Mouse (Mus musculus) hematopoietic multipotent progenitor cell, adult 10-12 weeks (in vitro differentiated cells): Measurements from ENCODE around the gene Mast1. TPM values are rescaled to one million over a fixed set of nuclear protein-coding genes. Genes with fewer than 3 reads are reported as not detected.

ENCODE experiments used
- polyA plus RNA-seq: library from polyadenylated mRNA; stranded (reverse); fragments of >175 nt; gene quantifications from 2 replicates; pipeline ENCODE4 v1.2.3, GENCODE M21; 2012; ENCODE audit warnings: low replicate concordance

The Mast1 gene
- polyA plus RNA-seq = 1.4 and 2.3 TPM in 2 replicates

DNA sequence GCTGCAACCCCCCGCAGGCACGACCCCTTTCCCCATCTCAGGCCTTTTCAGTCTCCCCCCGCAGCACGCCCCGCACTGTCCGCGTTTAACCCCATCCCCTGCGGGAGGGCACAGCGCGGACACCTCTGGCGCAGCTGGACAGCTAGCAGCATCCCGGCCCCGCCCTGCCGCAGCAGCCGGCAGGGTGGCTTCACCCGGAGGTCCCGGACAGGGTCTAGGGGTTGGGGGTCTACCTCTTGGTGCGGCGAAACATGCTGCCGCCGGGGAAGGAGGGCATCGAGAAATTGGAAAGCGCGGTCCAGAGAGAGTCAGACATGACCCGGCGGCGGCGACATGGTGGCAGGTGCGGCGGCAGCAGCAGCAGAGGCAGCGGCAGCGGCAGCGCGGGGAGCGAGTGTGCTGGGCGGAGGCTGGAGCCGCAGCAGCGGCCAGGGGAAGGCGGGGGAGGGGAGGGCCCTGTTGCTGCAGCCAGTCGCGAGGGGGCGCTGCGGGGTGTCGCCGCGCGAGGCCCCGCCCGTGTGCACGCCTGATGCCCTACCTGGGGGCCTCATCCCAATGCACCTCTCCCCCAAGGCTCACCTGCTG lies at the start of gene Mast1:
TSS of gene Mast1 (minus strand) at position 398 of the 585 bp plus-strand sequence.

DNA sequence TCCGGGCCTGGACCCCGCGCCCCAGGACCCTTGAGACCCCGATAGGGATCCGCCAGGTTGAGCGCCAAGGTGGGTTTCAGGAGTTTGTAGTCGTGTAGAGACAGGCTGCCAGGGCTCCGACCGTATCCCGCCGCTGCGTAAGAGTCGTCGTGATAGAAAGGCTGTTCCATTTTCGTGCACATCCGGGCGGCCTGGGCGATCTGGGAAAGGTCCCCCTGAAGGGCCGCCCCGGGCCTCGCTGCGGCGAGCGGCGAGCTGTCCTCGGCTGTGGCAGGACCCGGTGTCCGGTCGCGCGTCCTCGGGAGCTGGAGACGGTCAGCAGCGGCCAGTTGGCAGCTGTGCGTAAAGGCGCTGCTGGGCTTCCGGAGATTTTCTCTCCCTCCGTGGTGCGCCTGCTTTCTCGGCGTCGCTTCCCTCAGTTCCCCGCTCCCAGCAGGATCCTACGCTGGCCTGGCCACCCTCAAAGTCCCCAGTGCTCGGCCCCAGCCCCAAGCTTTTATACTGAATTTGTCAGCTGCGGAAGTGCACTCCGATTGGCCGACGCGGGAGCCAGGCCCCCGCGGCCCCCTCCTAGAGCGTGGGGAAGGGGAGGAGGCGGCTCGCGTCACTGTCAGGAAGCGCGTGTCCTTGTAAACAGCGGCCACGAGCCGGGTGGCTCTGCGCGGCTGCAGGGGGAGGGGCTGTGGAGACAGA lies 41.2 kb upstream of the Mast1 start, which contains the start of gene Junb:
TSS of gene Junb (minus strand) at position 471 of the 693 bp plus-strand sequence.

DNA sequence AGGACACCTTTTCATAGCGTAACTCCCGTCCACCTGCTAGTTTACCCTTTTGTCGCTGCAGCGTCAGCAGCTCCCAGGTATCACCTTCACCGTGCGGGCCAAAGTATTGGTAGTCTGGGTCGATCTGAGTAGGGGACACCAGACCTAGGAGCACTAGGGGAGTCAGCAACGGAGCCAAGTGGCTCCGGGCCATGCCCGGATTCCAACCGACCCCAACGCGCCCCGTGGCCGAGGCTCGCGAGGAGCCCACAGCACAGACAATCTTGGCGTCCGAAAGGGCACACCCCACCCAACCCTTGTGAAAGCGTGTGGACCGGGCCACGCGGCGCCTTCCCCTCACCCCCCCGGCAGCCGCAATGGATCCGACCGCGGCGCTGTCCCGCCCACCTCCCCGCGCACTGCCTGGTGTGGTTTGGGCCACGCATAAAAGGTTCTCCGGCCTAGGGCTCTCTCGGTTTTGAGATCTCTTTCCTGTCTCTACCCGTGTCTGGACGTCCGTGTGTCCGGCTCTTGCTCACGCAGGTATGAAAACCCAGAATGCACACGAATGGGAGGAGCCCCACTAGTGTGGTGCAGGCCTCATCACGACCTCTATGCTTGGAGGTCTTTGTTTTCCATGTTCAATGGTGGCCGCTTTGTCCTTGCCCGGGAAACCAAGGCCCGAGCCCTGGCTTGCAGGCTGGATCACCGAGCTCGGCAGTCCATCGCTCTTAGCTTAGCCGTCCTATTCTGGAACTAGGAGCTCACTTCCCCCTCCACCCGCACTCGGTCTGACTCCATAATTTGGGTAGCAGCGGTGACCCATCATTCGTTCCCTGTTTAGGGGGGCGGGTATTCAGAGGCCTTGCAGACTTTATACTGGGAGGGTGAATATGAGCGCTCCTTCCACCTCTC lies 32.3 kb upstream of the Mast1 start, which contains the start of the genes Gm49661, Prdx2 and Rnaseh2a:
TSS of gene Gm49661 (minus strand) at position 193 of the 894 bp plus-strand sequence.
TSS of gene Prdx2 (plus strand) at position 347 of the 894 bp plus-strand sequence.
TSS of gene Rnaseh2a (minus strand) at position 527 of the 894 bp plus-strand sequence.

DNA sequence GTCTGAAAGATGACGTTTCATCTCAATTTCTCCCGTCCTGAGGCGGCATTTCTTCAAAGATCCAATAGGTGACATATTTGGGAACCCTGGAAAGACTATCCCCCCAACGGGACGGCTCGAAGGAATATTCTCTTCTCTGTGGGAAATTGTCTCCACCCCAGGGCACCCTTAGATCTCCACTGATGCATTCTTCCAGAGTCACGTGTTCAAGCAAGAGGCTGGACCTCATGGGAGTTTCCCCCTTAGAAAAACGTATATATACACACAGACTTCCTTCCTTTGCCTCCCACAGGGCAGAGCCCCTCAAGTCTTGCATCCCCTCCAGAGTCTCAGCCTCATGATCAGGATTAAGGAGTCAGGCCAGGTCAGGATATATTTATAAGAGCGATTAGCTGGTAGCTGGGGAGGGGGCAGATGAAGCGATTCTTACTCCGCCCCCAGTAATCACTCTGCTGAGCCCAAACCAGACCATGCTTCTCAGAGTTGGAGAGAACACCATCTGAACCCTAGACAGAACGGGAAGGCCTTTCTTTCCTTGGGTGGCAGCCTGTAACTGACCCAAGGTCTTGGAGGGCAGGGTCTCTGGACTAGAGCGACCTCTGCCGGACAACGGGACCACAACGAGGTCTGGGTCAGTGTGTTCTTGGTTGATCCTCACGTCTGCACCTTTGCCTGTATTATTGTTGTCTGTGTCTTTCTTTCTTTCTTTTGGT lies 9.5 kb upstream of the Mast1 start, which contains the start of gene Rtbdn:
TSS of gene Rtbdn (plus strand) at position 464 of the 713 bp plus-strand sequence.

DNA sequence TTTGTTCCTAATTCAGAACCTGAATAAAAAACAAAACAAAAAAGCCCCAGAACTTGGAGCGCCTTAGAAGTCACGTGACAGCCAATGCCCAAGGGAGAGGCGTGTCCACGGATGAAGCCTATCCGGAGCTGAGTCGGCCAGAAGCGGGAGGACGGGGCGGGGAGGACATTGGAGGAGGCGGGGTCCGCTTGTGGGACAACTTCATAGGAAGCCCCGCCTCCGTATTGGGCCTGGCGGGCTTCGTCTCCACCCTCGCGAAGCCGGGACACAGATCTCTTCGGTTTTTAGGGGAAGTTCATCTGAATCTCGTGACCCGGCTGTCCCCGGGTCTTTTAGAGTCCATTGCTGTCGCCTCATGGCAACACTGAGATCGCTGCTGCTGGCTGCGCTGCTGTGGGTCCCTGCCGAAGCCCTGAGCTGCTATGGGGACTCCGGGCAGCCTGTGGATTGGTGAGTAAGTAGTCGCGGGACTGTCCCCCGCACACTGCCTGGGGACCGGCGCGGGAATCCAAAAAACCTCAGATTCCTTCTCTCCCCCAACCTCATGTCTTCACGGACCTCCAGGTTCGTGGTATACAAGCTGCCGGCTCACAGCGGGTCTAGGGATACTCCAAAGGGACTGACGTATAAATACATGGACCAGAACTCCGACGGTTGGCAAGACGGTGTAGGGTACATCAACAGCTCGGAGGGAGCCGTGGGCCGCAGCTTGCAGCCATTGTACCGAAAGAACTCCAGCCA lies 28.6 kb downstream of the Mast1 start, which contains the start of gene Dnase2a:
TSS of gene Dnase2a (plus strand) at position 140 of the 741 bp plus-strand sequence.

DNA sequence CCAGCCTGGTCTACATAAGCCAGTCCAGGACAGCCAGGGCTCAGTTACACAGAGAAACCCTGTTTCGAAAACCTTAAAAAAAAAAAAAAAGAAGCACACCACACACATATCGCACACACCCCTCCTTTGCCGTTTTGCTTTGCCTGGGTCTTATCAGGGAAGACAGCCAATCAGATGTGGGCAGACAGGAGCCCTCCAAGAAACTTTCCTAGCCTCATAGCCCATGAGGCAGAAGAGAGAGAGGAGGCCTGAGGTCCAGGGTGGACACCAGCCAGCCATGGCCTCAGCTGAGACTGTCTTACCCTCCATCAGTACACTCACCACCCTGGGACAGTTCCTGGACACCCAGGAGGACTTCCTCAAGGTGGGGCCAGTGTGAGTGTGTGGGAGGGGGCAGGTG lies 35.4 kb downstream of the Mast1 start, which contains the start of gene Klf1:
TSS of gene Klf1 (plus strand) at position 177 of the 400 bp plus-strand sequence.

DNA sequence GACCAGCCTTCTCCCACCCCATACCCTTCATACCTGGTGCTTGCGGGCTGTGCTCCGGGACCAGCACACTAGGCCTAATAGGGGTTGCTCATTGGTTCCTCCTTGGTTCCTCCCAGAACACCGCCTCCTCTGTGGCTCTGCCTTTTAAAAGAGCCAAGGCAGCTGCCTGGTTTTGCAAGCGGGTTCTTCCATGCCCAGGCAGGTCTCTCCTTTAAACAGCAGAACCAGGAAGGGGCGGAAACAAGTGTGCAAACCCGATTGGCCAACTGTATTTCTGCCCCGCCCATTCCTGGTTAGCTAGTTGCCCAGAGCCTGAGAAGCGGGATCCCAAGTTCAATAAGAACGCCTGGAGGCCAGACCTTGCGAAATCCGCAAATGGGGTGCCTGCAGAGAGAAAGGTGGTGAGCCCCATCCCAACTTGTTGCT lies 43.4 kb downstream of the Mast1 start, which contains the start of gene Gcdh:
TSS of gene Gcdh (minus strand) at position 213 of the 426 bp plus-strand sequence.

DNA sequence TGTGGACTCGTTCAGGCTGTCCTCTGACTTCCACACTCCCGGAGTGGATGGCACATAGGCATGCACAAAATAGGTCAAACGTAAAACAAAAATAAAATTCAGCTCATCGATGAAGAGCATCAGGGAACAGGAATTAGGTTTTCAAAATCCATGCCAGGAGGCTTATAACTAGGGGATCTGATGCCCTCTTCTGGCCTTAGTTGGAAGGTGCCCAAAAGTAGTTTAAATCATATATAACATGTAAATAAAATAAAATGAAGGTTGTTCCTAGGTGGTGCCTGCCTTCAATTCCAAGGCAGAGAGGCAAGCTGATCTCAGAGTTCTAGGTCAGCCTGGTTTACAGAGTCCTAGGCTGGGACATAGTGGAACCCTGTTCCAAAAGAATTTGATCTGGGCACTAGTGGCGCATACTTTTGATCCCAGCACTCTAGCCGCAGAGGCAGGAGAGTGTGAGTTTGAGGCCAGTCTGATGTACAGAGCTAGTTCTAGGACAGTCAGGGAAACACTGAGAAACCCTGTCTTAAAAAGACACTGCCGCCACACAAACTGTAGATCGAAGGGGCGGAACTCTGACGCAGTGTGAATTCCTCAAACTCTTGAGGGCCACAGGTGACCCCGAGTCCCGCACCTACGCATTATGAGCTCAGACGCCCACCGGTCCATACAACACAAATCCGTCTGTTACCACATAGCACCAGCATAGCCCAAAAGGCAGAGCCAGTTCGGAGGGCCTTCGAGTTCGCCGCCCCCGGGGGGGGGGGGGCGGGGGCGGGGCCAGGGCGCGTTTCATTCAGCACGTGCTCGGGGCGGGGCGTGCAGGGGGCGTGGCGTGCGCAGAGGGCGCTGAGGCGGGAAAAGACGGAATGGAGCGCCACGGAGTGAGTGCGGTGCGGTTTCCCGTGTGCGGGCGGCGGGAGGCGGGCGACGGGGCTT lies 65.5 kb downstream of the Mast1 start, which contains the start of gene Syce2:
TSS of gene Syce2 (plus strand) at position 736 of the 933 bp plus-strand sequence.

Other genes starting within 250 kb of the Mast1 start
- gene Nacc1, start 249.5 kb downstream of the Mast1 start, polyA plus RNA-seq = 94.0 and 104 TPM in 2 replicates
- 180 and 253 TPM in 2 replicates for gene Lyl1, start 235.9 kb downstream of the Mast1 start, polyA plus RNA-seq
- 24.7 and 29.3 TPM in 2 replicates for gene G430095P16Rik, start 214.4 kb downstream of the Mast1 start, polyA plus RNA-seq
- gene Nfix, start 137.0 kb downstream of the Mast1 start, polyA plus RNA-seq = 27.0 and 31.4 TPM in 2 replicates
- 1.8 and 2.7 TPM in 2 replicates for gene Dand5, start 114.5 kb downstream of the Mast1 start, polyA plus RNA-seq
- gene Gadd45gip1, start 105.8 kb downstream of the Mast1 start, polyA plus RNA-seq = 27.9 and 40.8 TPM in 2 replicates
- gene Rad23a, start 96.7 kb downstream of the Mast1 start, polyA plus RNA-seq = 457 and 479 TPM in 2 replicates
- gene Calr, start 90.4 kb downstream of the Mast1 start, polyA plus RNA-seq = 286 and 333 TPM in 2 replicates
- 28.3 and 50.1 TPM in 2 replicates for gene Farsa, start 80.4 kb downstream of the Mast1 start, polyA plus RNA-seq
- 12.7 and 13.2 TPM in 2 replicates for gene Syce2, start 65.2 kb downstream of the Mast1 start, polyA plus RNA-seq
- 22.8 and 49.5 TPM in 2 replicates for gene Gcdh, start 43.4 kb downstream of the Mast1 start, polyA plus RNA-seq
- 15.8 and 107 TPM in 2 replicates for gene Klf1, start 35.4 kb downstream of the Mast1 start, polyA plus RNA-seq
- 13.7 and 72.9 TPM in 2 replicates for gene Dnase2a, start 28.8 kb downstream of the Mast1 start, polyA plus RNA-seq
- gene Rtbdn, start 9.6 kb upstream of the Mast1 start, polyA plus RNA-seq = not detected in 2 replicates
- not detected in 2 replicates for gene Gm49661, start 32.1 kb upstream of the Mast1 start, polyA plus RNA-seq
- gene Prdx2, start 32.2 kb upstream of the Mast1 start, polyA plus RNA-seq = 10.7 and 94.5 TPM in 2 replicates
- 196 and 282 TPM in 2 replicates for gene Rnaseh2a, start 32.4 kb upstream of the Mast1 start, polyA plus RNA-seq
- gene Junb, start 41.4 kb upstream of the Mast1 start, polyA plus RNA-seq = 324 and 1,538 TPM in 2 replicates
- gene Hook2, start 53.2 kb upstream of the Mast1 start, polyA plus RNA-seq = 6.5 and 8.4 TPM in 2 replicates
- not detected in 2 replicates for gene Best2, start 77.2 kb upstream of the Mast1 start, polyA plus RNA-seq
- gene Asna1, start 87.9 kb upstream of the Mast1 start, polyA plus RNA-seq = 55.1 and 111 TPM in 2 replicates
- 260 and 442 TPM in 2 replicates for gene Trir, start 89.5 kb upstream of the Mast1 start, polyA plus RNA-seq
- gene Tnpo2, start 99.6 kb upstream of the Mast1 start, polyA plus RNA-seq = 9.5 and 12.9 TPM in 2 replicates
- gene Fbxw9, start 122.7 kb upstream of the Mast1 start, polyA plus RNA-seq = 20.6 and 23.5 TPM in 2 replicates
- 1.1 TPM in 1 of 2 replicates, not detected in the other for gene Gm5741, start 130.6 kb upstream of the Mast1 start, polyA plus RNA-seq
- gene Dhps, start 134.4 kb upstream of the Mast1 start, polyA plus RNA-seq = 31.6 and 110 TPM in 2 replicates
- gene Wdr83os, start 143.4 kb upstream of the Mast1 start, polyA plus RNA-seq = 5.6 and 16.3 TPM in 2 replicates
- gene Wdr83, start 143.9 kb upstream of the Mast1 start, polyA plus RNA-seq = 8.9 and 19.5 TPM in 2 replicates
- 27.4 and 79.7 TPM in 2 replicates for gene Man2b1, start 145.9 kb upstream of the Mast1 start, polyA plus RNA-seq
- not detected in 2 replicates for gene Zfp791, start 185.7 kb upstream of the Mast1 start, polyA plus RNA-seq
- gene Cks1brt, start 214.6 kb upstream of the Mast1 start, polyA plus RNA-seq = not detected in 2 replicates